ENCODE assay signal across 12 mouse cellular contexts in the genomic region with DNA sequence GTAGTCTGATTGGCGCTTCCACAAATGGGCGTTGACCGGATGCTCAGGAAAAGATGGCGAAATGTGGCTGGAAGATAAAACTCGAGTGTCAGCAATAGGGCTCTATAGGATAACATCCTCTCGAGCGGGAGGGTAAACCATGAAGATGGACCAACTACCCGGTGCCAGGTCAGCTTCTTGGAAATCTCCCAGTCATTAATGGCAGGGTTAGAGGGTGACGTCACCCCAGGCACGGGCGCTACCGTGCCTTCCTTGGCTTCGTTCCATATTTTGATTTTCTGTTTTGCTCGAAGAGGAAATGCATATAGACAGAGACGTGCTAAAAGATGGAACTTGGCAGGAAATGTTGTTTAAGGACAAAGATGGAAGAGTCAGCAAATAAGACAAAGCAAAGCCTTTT.
A peak's percentile ranks its signal among the peaks of the same experiment; 100 is the strongest.
DNase-seq lines count a peak whose midpoint lies in the region; ATAC-seq and TF ChIP-seq lines count a peak whose summit lies in the region.
"Had no signal": no experiment of that assay in that cellular context is flagged by ENCODE, and none has a peak within 500 bp of the region (broad histone marks: within the 10 kb centered on the region; RNA-seq: fewer than 3 reads in every experiment).

No protein-coding gene starts in this region.

- no peak for DNase-seq in midbrain, embryonic 10.5 days (ENCODE audit: low spot score)
- DNase-seq in limb, embryonic 14.5 days (ENCODE audit: low spot score) = no peak
- DNase-seq in kidney, postnatal 14 days = no peak
- no peak for DNase-seq in thymus, adult 2 months
- DNase-seq: kidney, adult 8-10 months had no signal

- 69% methylated on average over 15 of the region's 15 CpGs for WGBS in heart, embryonic 13.5 days
- WGBS in heart, embryonic 11.5 days (ENCODE audit: insufficient replicate concordance) = 75% methylated on average over 15 of the region's 15 CpGs
- WGBS in midbrain, embryonic 16.5 days = 80% methylated on average over 15 of the region's 15 CpGs
- WGBS in midbrain, embryonic 10.5 days = 92% methylated on average over 15 of the region's 15 CpGs
- 67% methylated on average over 15 of the region's 15 CpGs for WGBS in limb, embryonic 14.5 days
- 89% methylated on average over 15 of the region's 15 CpGs for WGBS in thymus, adult 2 months

- no peaks in the 10 kb centered on the region for H3K27me3 ChIP-seq in heart, embryonic 13.5 days (replicated peaks)
- no peaks in the 10 kb centered on the region for H3K27me3 ChIP-seq in heart, embryonic 11.5 days (ENCODE audit: control insufficient read depth, insufficient read depth, low read length)
- no peaks in the 10 kb centered on the region for H3K27me3 ChIP-seq in midbrain, embryonic 16.5 days (ENCODE audit: control insufficient read depth, insufficient read depth, low read depth, low read length)
- no peaks in the 10 kb centered on the region for H3K27me3 ChIP-seq in midbrain, embryonic 10.5 days (ENCODE audit: low read depth, poor library complexity, severe bottlenecking)
- no peaks in the 10 kb centered on the region for H3K27me3 ChIP-seq in limb, embryonic 14.5 days (ENCODE audit: control insufficient read depth, insufficient read depth, low read length)
- H3K27me3 ChIP-seq in thymus, adult 2 months (ENCODE audit: control insufficient read depth, insufficient read depth, low read length) = no peaks in the 10 kb centered on the region
- H3K27me3 ChIP-seq: heart, embryonic 12.5 days had no signal

- no peaks in the 10 kb centered on the region for H3K9me3 ChIP-seq in heart, embryonic 13.5 days
- no peaks in the 10 kb centered on the region for H3K9me3 ChIP-seq in heart, embryonic 11.5 days (replicated peaks; ENCODE audit: control insufficient read depth, low read length)
- no peaks in the 10 kb centered on the region for H3K9me3 ChIP-seq in midbrain, embryonic 16.5 days (replicated peaks; ENCODE audit: control insufficient read depth, low read length, poor library complexity, severe bottlenecking)
- H3K9me3 ChIP-seq in midbrain, embryonic 10.5 days (replicated peaks) = no peaks in the 10 kb centered on the region
- no peaks in the 10 kb centered on the region for H3K9me3 ChIP-seq in limb, embryonic 14.5 days (ENCODE audit: control insufficient read depth, low read length)
- H3K9me3 ChIP-seq: heart, embryonic 12.5 days had no signal

- peaks cover 71% of the 10 kb centered on the region for H3K36me3 ChIP-seq in heart, embryonic 13.5 days
- H3K36me3 ChIP-seq in heart, embryonic 11.5 days (ENCODE audit: control insufficient read depth, insufficient read depth, low read length) = peaks cover 6% of the 10 kb centered on the region; the same call in 1 of the 2 replicates
- no peaks in the 10 kb centered on the region for H3K36me3 ChIP-seq in midbrain, embryonic 16.5 days (ENCODE audit: control insufficient read depth, insufficient read depth, low read length)
- no peaks in the 10 kb centered on the region for H3K36me3 ChIP-seq in midbrain, embryonic 10.5 days
- H3K36me3 ChIP-seq in limb, embryonic 14.5 days (ENCODE audit: control insufficient read depth, insufficient read depth, low read length) = peaks cover 12% of the 10 kb centered on the region
- H3K36me3 ChIP-seq in thymus, adult 2 months (ENCODE audit: control insufficient read depth, insufficient read depth, low read length) = no peaks in the 10 kb centered on the region

- H3K9ac ChIP-seq in heart, embryonic 13.5 days = no peak overlapping the region
- no peak overlapping the region for H3K9ac ChIP-seq in heart, embryonic 11.5 days (ENCODE audit: low read depth, low read length)
- no peak overlapping the region for H3K9ac ChIP-seq in midbrain, embryonic 16.5 days (ENCODE audit: low read depth, low read length)
- H3K9ac ChIP-seq in limb, embryonic 14.5 days (ENCODE audit: low read depth, low read length, severe bottlenecking) = no peak overlapping the region
- H3K9ac ChIP-seq: heart, embryonic 12.5 days had no signal

- TF ChIP-seq CTCF in cortical plate, adult 2 months (IDR thresholded peaks at IDR 0.05; ENCODE audit: extremely low read depth, insufficient read depth, low read length) = no peak
- TF ChIP-seq CTCF in thymus, adult 2 months (IDR thresholded peaks at IDR 0.05; ENCODE audit: borderline replicate concordance, control insufficient read depth, extremely low read depth, insufficient read depth, low read length, poor library complexity) = no peak

- no peak for TF ChIP-seq POLR2A in cortical plate, adult 2 months (IDR thresholded peaks at IDR 0.05; ENCODE audit: extremely low read depth, insufficient read depth, low read length)
- TF ChIP-seq POLR2A in limb, embryonic 14.5 days (IDR thresholded peaks at IDR 0.05; ENCODE audit: borderline replicate concordance, extremely low read depth, insufficient read depth, insufficient read length) = no peak
- TF ChIP-seq POLR2A in thymus, adult 2 months (IDR thresholded peaks at IDR 0.05; ENCODE audit: control insufficient read depth, extremely low read depth, insufficient read depth, low read length, poor library complexity) = no peak

- H3K4me1 ChIP-seq in heart, embryonic 13.5 days = peaks cover 4% of the 10 kb centered on the region; the same call in 1 of the 2 replicates
- H3K4me1 ChIP-seq in heart, embryonic 11.5 days (ENCODE audit: control insufficient read depth, insufficient read depth, low read length) = no peaks in the 10 kb centered on the region
- H3K4me1 ChIP-seq in midbrain, embryonic 16.5 days (ENCODE audit: control insufficient read depth, insufficient read depth, low read length) = peaks cover 5% of the 10 kb centered on the region; the same call in 1 of the 2 replicates
- no peaks in the 10 kb centered on the region for H3K4me1 ChIP-seq in midbrain, embryonic 10.5 days
- H3K4me1 ChIP-seq in cortical plate, adult 2 months (ENCODE audit: control insufficient read depth, insufficient read depth, low read length) = no peaks in the 10 kb centered on the region
- peaks cover 27% of the 10 kb centered on the region for H3K4me1 ChIP-seq in limb, embryonic 14.5 days (ENCODE audit: control insufficient read depth, insufficient read depth, low read length)
- no peaks in the 10 kb centered on the region for H3K4me1 ChIP-seq in thymus, adult 2 months (replicated peaks; ENCODE audit: control insufficient read depth, insufficient read depth, low read length)

- no peak for ATAC-seq in heart, embryonic 13.5 days (ENCODE audit: extremely low read depth, insufficient number of reproducible peaks, low FRiP score, low TSS enrichment)
- ATAC-seq in heart, embryonic 11.5 days (replicated peaks; ENCODE audit: insufficient number of reproducible peaks, low FRiP score, low TSS enrichment) = no peak
- ATAC-seq in midbrain, embryonic 16.5 days = peak; percentile 69
- no peak for ATAC-seq in limb, embryonic 14.5 days (ENCODE audit: low FRiP score, low read depth)

- H3K27ac ChIP-seq in heart, embryonic 13.5 days (replicated peaks) = 0 out of 2 replicates have a peak overlapping the region, but pooled peaks have one; percentile 42
- H3K27ac ChIP-seq in heart, embryonic 11.5 days (ENCODE audit: low read depth, low read length) = no peak overlapping the region
- H3K27ac ChIP-seq in midbrain, embryonic 16.5 days (ENCODE audit: low read length) = no peak overlapping the region
- H3K27ac ChIP-seq in midbrain, embryonic 10.5 days (replicated peaks) = no peak overlapping the region
- H3K27ac ChIP-seq in cortical plate, adult 2 months (ENCODE audit: insufficient read depth, low read length) = 0 out of 2 replicates have a peak overlapping the region, but pooled peaks have one; percentile 57
- 0 out of 2 replicates have a peak overlapping the region, but pooled peaks have one; percentile 6 for H3K27ac ChIP-seq in limb, embryonic 14.5 days (replicated peaks; ENCODE audit: low read depth, low read length)
- H3K27ac ChIP-seq in thymus, adult 2 months (ENCODE audit: control insufficient read depth, insufficient read depth, low read length) = no peak overlapping the region
- H3K27ac ChIP-seq: macrophage; stomach, postnatal 0 days had no signal

- H3K4me3 ChIP-seq in heart, embryonic 13.5 days = no peak overlapping the region
- no peak overlapping the region for H3K4me3 ChIP-seq in heart, embryonic 11.5 days (ENCODE audit: low read depth, low read length)
- H3K4me3 ChIP-seq in midbrain, embryonic 16.5 days (ENCODE audit: low read depth, low read length) = no peak overlapping the region
- no peak overlapping the region for H3K4me3 ChIP-seq in midbrain, embryonic 10.5 days
- H3K4me3 ChIP-seq in cortical plate, adult 2 months (ENCODE audit: insufficient read depth, low read length) = peak overlapping the region; percentile 23
- no peak overlapping the region for H3K4me3 ChIP-seq in limb, embryonic 14.5 days (replicated peaks; ENCODE audit: low read length)
- H3K4me3 ChIP-seq in thymus, adult 2 months (ENCODE audit: control insufficient read depth, insufficient read depth, low read length) = no peak overlapping the region
- H3K4me3 ChIP-seq: heart, embryonic 12.5 days had no signal

- no peak overlapping the region for H3K4me2 ChIP-seq in heart, embryonic 13.5 days
- H3K4me2 ChIP-seq in heart, embryonic 11.5 days = no peak overlapping the region
- no peak overlapping the region for H3K4me2 ChIP-seq in midbrain, embryonic 16.5 days (ENCODE audit: low read length)
- H3K4me2 ChIP-seq in limb, embryonic 14.5 days (replicated peaks; ENCODE audit: low read depth, low read length, severe bottlenecking) = no peak overlapping the region
- H3K4me2 ChIP-seq: heart, embryonic 12.5 days had no signal

Comparison
In these comparisons a context has a peak if more than half of its experiments do, and no peak if none do; other contexts are left out.
1. H3K27ac ChIP-seq: peak in heart, embryonic 13.5 days (single experiment), cortical plate, adult 2 months (single experiment) and limb, embryonic 14.5 days (single experiment); none in heart, embryonic 11.5 days (single experiment), midbrain, embryonic 16.5 days (single experiment), midbrain, embryonic 10.5 days (single experiment) and thymus, adult 2 months (single experiment).